Mouse (Mus musculus): ENCODE results near the gene Glt8d1. TPM values are rescaled to one million over a fixed set of nuclear protein-coding genes. Genes with fewer than 3 reads are reported as not detected.

Gene Glt8d1
- total RNA-seq (2014; rRNA removed) (44.5 and 54.8 TPM in 2 replicates), polyA plus RNA-seq (2015; fragmentation: Nextera tagmentation; extraction: Ambion mirVana) (38.7 and 39.8 TPM in 2 replicates)

DNA sequence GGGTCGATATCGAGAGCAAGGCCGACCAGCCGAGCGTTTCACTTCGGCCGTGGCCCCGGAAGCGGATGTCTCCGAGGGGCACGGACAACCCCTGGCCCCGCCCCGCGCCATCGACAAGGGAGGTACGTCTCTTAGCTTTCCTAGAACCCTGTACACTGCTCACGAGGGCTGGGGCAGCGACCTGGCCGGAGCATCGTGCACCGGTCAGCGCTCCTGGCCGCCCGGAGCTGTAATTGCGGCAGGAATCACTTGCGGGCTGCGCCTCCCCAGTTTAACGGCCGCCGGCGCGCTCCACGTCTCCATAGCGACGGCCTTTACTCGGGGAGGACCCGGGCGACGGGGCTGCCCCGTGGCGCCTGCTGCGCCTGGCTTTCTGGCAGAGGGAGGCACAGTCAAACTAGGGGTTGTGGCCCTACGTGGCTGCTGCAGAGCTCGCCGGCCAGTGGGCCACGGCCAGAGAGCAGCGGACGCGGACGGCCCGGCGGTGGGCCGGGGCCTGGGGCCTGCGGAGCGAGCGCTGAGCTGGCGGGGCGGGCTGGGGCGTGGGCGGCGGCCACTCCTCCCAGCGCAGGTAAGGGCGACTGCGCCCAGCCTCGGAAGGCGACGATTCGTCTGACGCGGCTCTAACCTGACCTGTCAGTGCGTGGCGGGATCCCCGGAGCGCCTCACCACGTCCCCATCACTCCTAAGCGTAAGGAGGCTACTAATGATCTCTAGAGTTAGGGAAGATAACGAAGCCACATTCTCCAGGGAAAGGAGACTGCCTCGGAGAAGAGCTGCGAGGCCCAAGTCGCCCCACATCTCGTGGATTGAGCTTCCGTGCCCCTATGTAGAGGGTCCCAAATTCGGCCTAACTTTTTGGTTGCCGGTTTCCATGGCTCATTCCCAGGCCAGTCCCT, at the start of gene Glt8d1, which contains the start of gene Spcs1:
Glt8d1 (plus strand) TSS at position 94 of the 899 bp plus-strand sequence.
Spcs1 (minus strand) TSS at position 366 of the 899 bp plus-strand sequence.
- H3K27me3 ChIP-seq (ENCODE audit: insufficient read depth, low read length): no peaks in the 10 kb centered on the region
- 3% methylated on average over 70 of the region's 84 CpGs for WGBS
- H3K9me3 ChIP-seq (ENCODE audit: low read length): no peaks in the 10 kb centered on the region
- H3K4me3 ChIP-seq (ENCODE audit: low read depth, low read length): peak within 1 kb of the TSS; percentile 65
- peak; percentile 86 for DNase-seq
- H3K36me3 ChIP-seq (ENCODE audit: insufficient read depth): peaks cover 5% of the 10 kb centered on the region
- no peak for TF ChIP-seq CTCF (IDR thresholded peaks at IDR 0.05; ENCODE audit: low read depth)
- peak; percentile 95 for ATAC-seq
- peak within 1 kb of the TSS; percentile 84 for H3K9ac ChIP-seq
- peak within 1 kb of the TSS; percentile 92 for H3K27ac ChIP-seq (ENCODE audit: low read depth, low read length)
- peaks cover 10% of the 10 kb centered on the region for H3K4me1 ChIP-seq (ENCODE audit: insufficient read depth)
- peak within 1 kb of the TSS; percentile 75 for H3K4me2 ChIP-seq (ENCODE audit: low read depth)

DNA sequence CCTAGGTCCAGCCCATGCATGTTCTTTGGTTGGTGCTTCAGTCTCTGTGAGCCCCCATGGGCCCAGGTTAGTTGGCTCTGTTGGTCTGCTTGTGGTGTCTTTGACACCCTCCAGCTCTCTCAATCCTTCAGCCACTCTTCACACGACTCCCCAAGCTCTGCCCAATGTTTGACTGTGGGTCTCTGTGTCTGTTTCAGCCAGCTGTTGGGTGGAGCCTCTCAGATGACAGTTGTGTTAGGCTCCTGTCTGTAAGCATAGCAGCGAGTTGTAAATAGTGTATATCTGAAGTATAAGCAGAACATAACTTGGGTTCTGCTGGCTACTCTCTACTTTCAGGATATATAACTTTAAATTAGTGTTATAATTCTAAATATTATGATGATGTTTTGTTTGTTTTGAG, 42.7 kb upstream of the Glt8d1 start:
- Histone ChIP-seq H3K4me3 (ENCODE audit: low read depth, low read length) (no peak overlapping the region), H3K9me3 (ENCODE audit: low read length) (no peaks in the 10 kb centered on the region), H3K27me3 (ENCODE audit: insufficient read depth, low read length) (no peaks in the 10 kb centered on the region), H3K9ac (no peak overlapping the region), H3K27ac (ENCODE audit: low read depth, low read length) (no peak overlapping the region), H3K36me3 (ENCODE audit: insufficient read depth) (peaks cover 36% of the 10 kb centered on the region), H3K4me1 (ENCODE audit: insufficient read depth) (no peaks in the 10 kb centered on the region), H3K4me2 (ENCODE audit: low read depth) (no peak overlapping the region)
- WGBS: 76% methylated on average over 2 of the region's 2 CpGs
- ATAC-seq (no peak), DNase-seq (no peak)
- no peak for TF ChIP-seq CTCF (IDR thresholded peaks at IDR 0.05; ENCODE audit: low read depth)

DNA sequence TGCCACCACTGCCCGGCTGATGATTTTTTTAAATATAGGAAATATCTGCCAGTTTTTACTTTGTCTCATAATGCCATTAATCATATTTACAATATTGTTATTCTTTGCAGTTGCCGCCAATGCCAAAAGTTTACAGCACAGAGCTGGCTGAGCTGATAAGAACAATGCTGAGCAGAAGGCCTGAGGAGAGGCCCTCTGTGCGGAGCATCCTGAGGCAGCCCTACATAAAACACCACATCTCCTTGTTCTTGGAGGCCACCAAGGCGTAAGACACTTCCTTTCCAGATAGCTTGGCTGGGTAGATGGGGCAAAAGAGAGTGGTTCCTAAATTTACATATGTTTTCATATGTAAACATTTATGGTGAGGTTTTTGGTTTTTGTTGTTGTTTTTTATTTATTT, 42.2 kb upstream of the Glt8d1 start:
- ATAC-seq (no peak), DNase-seq (no peak)
- no peak overlapping the region for H3K9ac ChIP-seq
- 94% methylated on average over 4 of the region's 4 CpGs for WGBS
- H3K27ac ChIP-seq (ENCODE audit: low read depth, low read length): no peak overlapping the region
- H3K36me3 ChIP-seq (ENCODE audit: insufficient read depth): peaks cover 36% of the 10 kb centered on the region
- no peaks in the 10 kb centered on the region for H3K9me3 ChIP-seq (ENCODE audit: low read length)
- H3K4me3 ChIP-seq (ENCODE audit: low read depth, low read length): no peak overlapping the region
- no peaks in the 10 kb centered on the region for H3K4me1 ChIP-seq (ENCODE audit: insufficient read depth)
- TF ChIP-seq CTCF (IDR thresholded peaks at IDR 0.05; ENCODE audit: low read depth): no peak
- no peaks in the 10 kb centered on the region for H3K27me3 ChIP-seq (ENCODE audit: insufficient read depth, low read length)
- H3K4me2 ChIP-seq (ENCODE audit: low read depth): no peak overlapping the region

DNA sequence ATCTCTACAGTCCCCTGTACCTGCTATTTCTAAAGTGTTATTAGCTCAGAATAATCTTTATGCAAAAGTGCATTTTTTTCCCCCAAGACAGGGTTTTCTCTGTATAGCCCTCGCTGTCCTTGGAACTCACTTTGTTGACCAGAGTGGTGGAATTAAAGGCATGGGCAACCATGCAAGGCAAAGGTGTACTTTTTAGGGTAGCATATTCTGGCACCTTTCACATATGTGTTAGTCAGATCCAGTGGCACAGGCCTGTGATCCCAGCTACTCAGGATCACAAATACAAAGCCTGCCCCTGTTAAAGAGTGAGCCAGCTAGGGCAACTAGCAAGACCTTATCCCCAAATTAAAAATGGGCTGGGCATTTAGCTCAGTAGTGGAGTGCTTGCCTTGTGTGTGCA, 40.8 kb upstream of the Glt8d1 start:
- Histone ChIP-seq H3K4me3 (ENCODE audit: low read depth, low read length) (no peak overlapping the region), H3K4me1 (ENCODE audit: insufficient read depth) (no peaks in the 10 kb centered on the region), H3K9ac (no peak overlapping the region), H3K27me3 (ENCODE audit: insufficient read depth, low read length) (no peaks in the 10 kb centered on the region), H3K27ac (ENCODE audit: low read depth, low read length) (no peak overlapping the region), H3K4me2 (ENCODE audit: low read depth) (no peak overlapping the region), H3K9me3 (ENCODE audit: low read length) (no peaks in the 10 kb centered on the region), H3K36me3 (ENCODE audit: insufficient read depth) (peaks cover 33% of the 10 kb centered on the region)
- no peak for TF ChIP-seq CTCF (IDR thresholded peaks at IDR 0.05; ENCODE audit: low read depth)
- WGBS: 100% methylated on average over 1 of the region's 1 CpGs
- ATAC-seq (no peak), DNase-seq (no peak)

DNA sequence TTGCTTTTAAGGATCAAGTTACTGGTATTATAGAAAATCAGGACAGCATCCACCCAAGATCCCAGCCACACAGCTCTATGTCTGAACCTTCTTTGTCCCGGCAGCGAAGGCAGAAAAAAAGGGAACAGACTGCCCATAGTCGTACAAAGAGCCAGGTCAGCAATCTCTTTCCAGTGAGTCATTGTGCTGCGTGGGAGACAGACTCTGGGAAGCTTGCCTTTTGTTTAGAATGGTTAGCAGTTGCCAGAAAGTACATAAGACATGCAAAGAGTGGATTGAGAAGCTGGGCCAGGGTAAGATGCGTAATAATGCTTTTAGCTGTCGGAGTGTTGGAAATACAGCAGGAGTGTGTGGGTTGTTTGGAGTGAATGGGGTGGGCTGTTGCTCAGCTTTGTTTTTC, 27.0 kb upstream of the Glt8d1 start:
- Histone ChIP-seq H3K27me3 (ENCODE audit: insufficient read depth, low read length) (no peaks in the 10 kb centered on the region), H3K27ac (ENCODE audit: low read depth, low read length) (no peak overlapping the region), H3K4me2 (ENCODE audit: low read depth) (no peak overlapping the region), H3K9me3 (ENCODE audit: low read length) (no peaks in the 10 kb centered on the region), H3K36me3 (ENCODE audit: insufficient read depth) (peaks cover 47% of the 10 kb centered on the region), H3K4me1 (ENCODE audit: insufficient read depth) (no peaks in the 10 kb centered on the region), H3K9ac (no peak overlapping the region), H3K4me3 (ENCODE audit: low read depth, low read length) (no peak overlapping the region)
- peak; percentile 4 for DNase-seq
- 31% methylated on average over 6 of the region's 6 CpGs for WGBS
- peak; percentile 55 for ATAC-seq
- no peak for TF ChIP-seq CTCF (IDR thresholded peaks at IDR 0.05; ENCODE audit: low read depth)

DNA sequence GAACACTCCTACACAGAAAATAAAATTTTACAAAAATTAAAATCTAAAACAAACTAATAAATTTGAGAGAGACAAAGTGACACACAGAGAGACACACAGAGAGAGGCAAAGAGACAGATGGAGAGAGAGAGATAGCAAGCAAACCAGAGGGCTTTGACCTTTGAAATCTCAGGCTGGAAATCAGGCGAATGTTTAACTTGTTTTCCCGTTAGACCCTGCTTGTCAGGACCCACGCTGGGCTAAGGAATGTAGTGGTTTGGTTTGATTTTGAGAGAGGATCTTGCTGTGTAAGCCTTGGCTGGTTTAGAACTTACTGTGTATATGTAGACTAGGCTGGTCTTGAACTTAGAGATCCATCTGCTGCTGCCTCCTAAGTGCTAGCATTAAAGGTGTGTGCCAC, 25.0 kb upstream of the Glt8d1 start:
- WGBS: 87% methylated on average over 3 of the region's 3 CpGs
- DNase-seq: no peak
- no peaks in the 10 kb centered on the region for H3K9me3 ChIP-seq (ENCODE audit: low read length)
- H3K27ac ChIP-seq (ENCODE audit: low read depth, low read length): no peak overlapping the region
- ATAC-seq: no peak
- H3K4me2 ChIP-seq (ENCODE audit: low read depth): no peak overlapping the region
- H3K27me3 ChIP-seq (ENCODE audit: insufficient read depth, low read length): no peaks in the 10 kb centered on the region
- H3K9ac ChIP-seq: no peak overlapping the region
- no peak for TF ChIP-seq CTCF (IDR thresholded peaks at IDR 0.05; ENCODE audit: low read depth)
- H3K36me3 ChIP-seq (ENCODE audit: insufficient read depth): peaks cover 48% of the 10 kb centered on the region
- H3K4me1 ChIP-seq (ENCODE audit: insufficient read depth): no peaks in the 10 kb centered on the region
- no peak overlapping the region for H3K4me3 ChIP-seq (ENCODE audit: low read depth, low read length)

DNA sequence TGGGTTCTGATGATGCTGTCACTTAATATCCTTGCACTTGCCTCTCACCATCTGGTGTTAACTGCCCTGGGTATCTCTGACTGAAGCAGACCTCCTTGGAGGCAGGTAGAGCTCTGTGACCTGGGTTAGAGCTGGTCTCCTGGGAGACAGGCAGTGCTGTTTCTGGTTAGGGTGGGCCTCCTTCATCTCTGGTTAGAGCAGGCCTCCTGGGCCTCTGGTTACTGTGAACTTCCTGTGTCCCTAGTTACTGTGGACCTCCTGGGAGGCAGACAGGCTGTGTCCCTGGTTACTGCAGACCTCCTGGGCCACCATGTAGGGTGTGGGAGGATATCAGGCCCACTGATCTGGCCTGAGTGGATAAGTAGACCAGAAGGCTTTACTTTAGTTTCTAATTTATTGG, 4.8 kb upstream of the Glt8d1 start:
- Histone ChIP-seq H3K4me1 (ENCODE audit: insufficient read depth) (0 out of 2 replicates have a peak, but pooled peaks cover 3% of the 10 kb centered on the region), H3K27ac (ENCODE audit: low read depth, low read length) (no peak overlapping the region), H3K4me2 (ENCODE audit: low read depth) (no peak overlapping the region), H3K9me3 (ENCODE audit: low read length) (no peaks in the 10 kb centered on the region), H3K9ac (no peak overlapping the region), H3K36me3 (ENCODE audit: insufficient read depth) (peaks cover 3% of the 10 kb centered on the region), H3K4me3 (ENCODE audit: low read depth, low read length) (no peak overlapping the region), H3K27me3 (ENCODE audit: insufficient read depth, low read length) (no peaks in the 10 kb centered on the region)
- DNase-seq (no peak), ATAC-seq (no peak)
- TF ChIP-seq CTCF (IDR thresholded peaks at IDR 0.05; ENCODE audit: low read depth): no peak

Measured in forebrain, postnatal 0 days (tissue).